Mouse (Mus musculus) spleen, adult 2 months (tissue): ENCODE data around the gene Cacna2d2. TPM values are rescaled to one million over a fixed set of nuclear protein-coding genes. Genes with fewer than 3 reads are reported as not detected.

Experiments
- DNase-seq, 2 experiments: peaks; one replicate each; pipeline versions ENCODE4 v3.0.0 to v3.0.0-alpha.2; 2012 to 2021; ENCODE audit warnings: low spot score in 2 of 2, low read depth in 1 of 2
- H3K27ac ChIP-seq: fragments of 200-500 bp; 2 replicates; pipeline ENCODE4 v1.5.1; 2012; ENCODE audit warnings: low read length, inconsistent platforms; ENCODE audit not compliant: insufficient read depth
- H3K27me3 ChIP-seq: fragments of 200-500 bp; 2 replicates; pipeline ENCODE4 v1.6.1; 2012; ENCODE audit warnings: mild to moderate bottlenecking, moderate library complexity, low read length, inconsistent platforms; ENCODE audit not compliant: control insufficient read depth, insufficient read depth
- H3K36me3 ChIP-seq: fragments of 200-500 bp; 2 replicates; pipeline ENCODE4 v1.6.1; 2012; ENCODE audit warnings: mild to moderate bottlenecking, low read length, inconsistent platforms; ENCODE audit not compliant: control insufficient read depth, insufficient read depth
- H3K4me1 ChIP-seq: fragments of 200-500 bp; 2 replicates; pipeline ENCODE4 v1.6.1; 2011; ENCODE audit warnings: inconsistent platforms; ENCODE audit not compliant: control insufficient read depth, insufficient read depth, insufficient read length
- H3K4me3 ChIP-seq: fragments of 200-500 bp; 2 replicates; pipeline ENCODE4 v1.5.1; 2011; ENCODE audit warnings: mild to moderate bottlenecking, inconsistent platforms; ENCODE audit not compliant: insufficient read depth, insufficient read length; ENCODE audit errors: extremely low read depth
- CTCF ChIP-seq: fragments of 200-500 bp; IDR thresholded peaks from 2 replicates; pipeline ENCODE4 v1.5.1; 2011; ENCODE audit warnings: mild to moderate bottlenecking, inconsistent platforms; ENCODE audit not compliant: insufficient read depth, insufficient read length, insufficient replicate concordance; ENCODE audit errors: extremely low read depth
- POLR2A ChIP-seq: fragments of 200-500 bp; IDR thresholded peaks from 2 replicates; pipeline ENCODE4 v1.6.1; 2011; ENCODE audit warnings: low read depth, low read length, inconsistent platforms
- WGBS: fragments of 180-500 bp; shearing (Covaris S2); methylation state at CpG from one replicate; pipeline ENCODE4 v1.1.7; 2018; 5-methylcytosine and 5-hydroxymethylcytosine counted together
- polyA plus RNA-seq: library from polyadenylated mRNA; depleted of rRNA; stranded (reverse); fragments of >200 nt; gene quantifications from 2 replicates; pipeline ENCODE4 v1.2.3, GENCODE M21; 2012

The Cacna2d2 gene
- polyA plus RNA-seq, 1 experiment: 1.6 TPM

- H3K27ac ChIP-seq: no peak overlapping the region
- peaks cover 3% of the 10 kb centered on the region; the same call in 1 of the 2 replicates for H3K36me3 ChIP-seq
- DNase-seq: no peak
- H3K4me3 ChIP-seq: no peak overlapping the region
- no peaks in the 10 kb centered on the region for H3K27me3 ChIP-seq
- 96% methylated on average over 20 of the region's 20 CpGs for WGBS
- TF ChIP-seq CTCF: no peak
- peaks cover 33% of the 10 kb centered on the region for H3K4me1 ChIP-seq
Measured at GRCm38 (mm10) chr9:107549297-107550074, 150.1 kb downstream of the Cacna2d2 start.

GRCm38 (mm10) chr9:107550491-107551116, 151.2 kb downstream of the Cacna2d2 start:
- H3K4me3 ChIP-seq: no peak overlapping the region
- peaks cover 33% of the 10 kb centered on the region for H3K4me1 ChIP-seq
- WGBS: 64% methylated on average over 23 of the region's 23 CpGs
- H3K27me3 ChIP-seq: no peaks in the 10 kb centered on the region
- peak overlapping the region; percentile 62 for H3K27ac ChIP-seq
- no peaks in the 10 kb centered on the region for H3K36me3 ChIP-seq
- DNase-seq: no peak
- TF ChIP-seq CTCF (no peak), POLR2A (no peak)

GRCm38 (mm10) chr9:107551117-107551889, 151.9 kb downstream of the Cacna2d2 start, which contains the start of gene Rassf1:
TSS of gene Rassf1 (plus strand) at chr9:107551555.
- peak within 1 kb of the TSS; percentile 80 for H3K27ac ChIP-seq
- peaks cover 36% of the 10 kb centered on the region for H3K4me1 ChIP-seq
- H3K4me3 ChIP-seq: peak within 1 kb of the TSS; percentile 58
- no peaks in the 10 kb centered on the region for H3K36me3 ChIP-seq
- WGBS: 4% methylated on average over 63 of the region's 63 CpGs
- DNase-seq: peak; percentile 73 to 74
- no peaks in the 10 kb centered on the region for H3K27me3 ChIP-seq
- TF ChIP-seq CTCF (no peak), POLR2A (no peak)

- H3K4me1 ChIP-seq: peaks cover 38% of the 10 kb centered on the region
- H3K27ac ChIP-seq: peak overlapping the region; percentile 80
- 53% methylated on average over 8 of the region's 8 CpGs for WGBS
- H3K4me3 ChIP-seq: peak overlapping the region; percentile 58; the same call in 1 of the 2 replicates
- no peaks in the 10 kb centered on the region for H3K27me3 ChIP-seq
- DNase-seq: no peak
- TF ChIP-seq CTCF (no peak), POLR2A (no peak)
- no peaks in the 10 kb centered on the region for H3K36me3 ChIP-seq
Measured at GRCm38 (mm10) chr9:107551890-107552355, 152.5 kb downstream of the Cacna2d2 start.

GRCm38 (mm10) chr9:107552690-107553393, 153.4 kb downstream of the Cacna2d2 start:
- H3K27ac ChIP-seq: no peak overlapping the region
- no peak overlapping the region for H3K4me3 ChIP-seq
- TF ChIP-seq POLR2A: no peak
- no peak for TF ChIP-seq CTCF
- WGBS: 83% methylated on average over 5 of the region's 5 CpGs
- no peak for DNase-seq
- H3K36me3 ChIP-seq: peaks cover 8% of the 10 kb centered on the region
- H3K4me1 ChIP-seq: peaks cover 31% of the 10 kb centered on the region
- no peaks in the 10 kb centered on the region for H3K27me3 ChIP-seq
